Mouse (Mus musculus): ENCODE results near the gene Gdpd3.

DNA sequence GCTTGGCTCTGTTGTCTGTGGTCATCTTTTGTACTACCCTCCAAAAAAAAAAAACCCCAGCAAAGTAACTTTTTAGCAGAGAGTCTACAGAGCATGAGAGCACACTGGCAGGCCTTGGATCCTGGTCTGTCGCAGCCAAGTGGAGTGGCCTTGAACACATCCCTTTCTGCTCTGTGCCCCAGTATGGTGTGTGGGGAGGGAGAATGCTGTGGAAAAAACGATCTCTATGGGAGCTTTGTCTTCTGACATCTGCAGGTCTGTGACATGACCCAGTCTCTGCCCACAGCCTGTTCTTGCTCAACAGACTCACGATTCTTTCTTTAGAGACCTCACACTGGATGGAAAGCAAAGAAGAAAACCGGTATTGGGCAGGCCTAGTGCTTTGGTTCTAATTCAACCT is 5.2 kb upstream of the Gdpd3 start:
- no peak for TF ChIP-seq CTCF (conservative IDR thresholded peaks at IDR 0.05; ENCODE audit: insufficient read depth, insufficient read length, low read depth, low read length)
- no peak for TF ChIP-seq POLR2A (IDR thresholded peaks at IDR 0.05; ENCODE audit: low read depth, low read length)

All from kidney, adult 2 months (tissue).